Mouse (Mus musculus) heart, adult 2 months (tissue): Measurements from ENCODE around the gene Rnf111. TPM values are rescaled to one million over a fixed set of nuclear protein-coding genes. Genes with fewer than 3 reads are reported as not detected.
A peak's percentile ranks its signal among the peaks of the same experiment; 100 is the strongest.

Source experiments
- DNase-seq, 2 experiments: peaks; one replicate each; pipeline ENCODE4 v3.0.0; 2021
- H3K27ac ChIP-seq: fragments of 200-600 bp; 2 replicates; pipeline ENCODE4 v1.8.1; 2022
- H3K27me3 ChIP-seq: fragments of 200-500 bp; 2 replicates; pipeline ENCODE4 v1.6.1; 2012; ENCODE audit warnings: mild to moderate bottlenecking, low read length, inconsistent platforms, mixed read lengths; ENCODE audit not compliant: control insufficient read depth, insufficient read depth
- H3K36me3 ChIP-seq: fragments of 200-500 bp; 2 replicates; pipeline ENCODE4 v1.6.1; 2012; ENCODE audit warnings: low read length, inconsistent platforms; ENCODE audit not compliant: control insufficient read depth, insufficient read depth
- H3K4me1 ChIP-seq: fragments of 200-500 bp; 2 replicates; pipeline ENCODE4 v1.6.1; 2011; ENCODE audit warnings: low read length; ENCODE audit not compliant: control insufficient read depth, insufficient read depth
- H3K4me3 ChIP-seq: fragments of 200-600 bp; 2 replicates; pipeline ENCODE4 v1.8.1; 2022
- H3K79me2 ChIP-seq: fragments of 200-500 bp; replicated peaks from 2 replicates; pipeline ENCODE4 v1.6.1; 2012; ENCODE audit warnings: mild to moderate bottlenecking, inconsistent platforms, low read length, moderate library complexity, mixed read lengths; ENCODE audit not compliant: control insufficient read depth, insufficient read depth
- H3K9ac ChIP-seq: fragments of 200-500 bp; 2 replicates; pipeline ENCODE4 v1.6.1; 2012; ENCODE audit warnings: low read depth, mild to moderate bottlenecking, control low read depth, inconsistent platforms, low read length, mixed read lengths
- CTCF ChIP-seq: fragments of 200-600 bp; IDR thresholded peaks from 2 replicates; pipeline ENCODE4 v1.8.1; 2022; ENCODE audit warnings: antibody characterized with exemption, mild to moderate bottlenecking, moderate library complexity
- EP300 ChIP-seq: fragments of 200-500 bp; IDR thresholded peaks from 2 replicates; pipeline ENCODE4 v1.6.1; 2011; ENCODE audit warnings: low read depth, low read length, control low read depth; ENCODE audit not compliant: insufficient read depth
- POLR2A ChIP-seq: fragments of 200-500 bp; IDR thresholded peaks from 2 replicates; pipeline ENCODE4 v1.6.1; 2011; ENCODE audit warnings: mild to moderate bottlenecking, low read depth, low read length, control low read depth; ENCODE audit not compliant: insufficient read depth
- WGBS: fragments of 180-500 bp; shearing (Covaris S2); methylation state at CpG from one replicate; pipeline ENCODE4 v1.1.7; 2018; 5-methylcytosine and 5-hydroxymethylcytosine counted together
- intact Hi-C: fragments of 180-260 bp; cut with DNase I; formaldehyde crosslinking; loops from one replicate; pipeline ENCODE4 v1.15.1; 2025
- polyA plus RNA-seq: library from polyadenylated mRNA; depleted of rRNA; stranded (reverse); fragments of >200 nt; gene quantifications from 2 replicates; pipeline ENCODE4 v1.2.3, GENCODE M21; 2012
- total RNA-seq, 2 experiments: library from RNA; stranded (reverse); gene quantifications; 2 replicates each; pipeline ENCODE4 v1.2.3; 2021

The Rnf111 gene
- total and polyA plus RNA-seq, 3 experiments = 19.4 to 25.7 (median 19.8) TPM

- TF ChIP-seq CTCF (no peak), EP300 (no peak), POLR2A (no peak)
- intact Hi-C loops = loop anchor here (2.0 kb wide), 1 partner anchor 40 kb away; the partner anchor contains the start of gene Rnf111
- DNase-seq = no peak
- under 1% methylated on average over 64 of the region's 64 CpGs for WGBS
- Histone ChIP-seq H3K4me1 (peaks cover 2% of the 10 kb centered on the region; the same call in 1 of the 2 replicates), H3K4me3 (peak overlapping the region; percentile 75), H3K9ac (peak overlapping the region; percentile 96), H3K79me2 (no peaks in the 10 kb centered on the region), H3K27ac (peak overlapping the region; percentile 96), H3K36me3 (peaks cover 18% of the 10 kb centered on the region), H3K27me3 (no peaks in the 10 kb centered on the region)
Observed at GRCm38 (mm10) chr9:70543048-70543880, 39.7 kb upstream of the Rnf111 start.

GRCm38 (mm10) chr9:70542305-70543041 is 38.9 kb upstream of the Rnf111 start, which contains the start of gene Sltm:
Sltm (plus strand) TSS chr9:70542754.
- Histone ChIP-seq H3K27ac (peak within 1 kb of the TSS; percentile 96), H3K4me3 (peak within 1 kb of the TSS; percentile 75), H3K27me3 (no peaks in the 10 kb centered on the region), H3K4me1 (peaks cover 2% of the 10 kb centered on the region; the same call in 1 of the 2 replicates), H3K79me2 (no peaks in the 10 kb centered on the region), H3K36me3 (peaks cover 12% of the 10 kb centered on the region), H3K9ac (peak within 1 kb of the TSS; percentile 96)
- DNase-seq = peak; percentile 100
- TF ChIP-seq CTCF = no peak
- peak; percentile 59 for TF ChIP-seq POLR2A
- WGBS = under 1% methylated on average over 71 of the region's 75 CpGs
- intact Hi-C loops = loop anchor here (2.0 kb wide), 1 partner anchor 40 kb away; the partner anchor contains the start of gene Rnf111

- no peak overlapping the region for H3K9ac ChIP-seq
- H3K4me1 ChIP-seq = peaks cover 2% of the 10 kb centered on the region; the same call in 1 of the 2 replicates
- no peak overlapping the region; the same call in 1 of the 2 replicates for H3K27ac ChIP-seq
- TF ChIP-seq CTCF (no peak), POLR2A (no peak), EP300 (no peak)
- H3K4me3 ChIP-seq = peak overlapping the region; percentile 75; the same call in 1 of the 2 replicates
- peaks cover 5% of the 10 kb centered on the region for H3K36me3 ChIP-seq
- no peak for DNase-seq
- intact Hi-C loops = loop anchor here (2.0 kb wide), 1 partner anchor 115 kb away; the partner anchor contains the start of genes Gm10642 and Mindy2
- 24% methylated on average over 6 of the region's 6 CpGs for WGBS
- H3K27me3 ChIP-seq = no peaks in the 10 kb centered on the region
- H3K79me2 ChIP-seq = no peaks in the 10 kb centered on the region
Observed at GRCm38 (mm10) chr9:70541584-70541983, 38.1 kb upstream of the Rnf111 start.

GRCm38 (mm10) chr9:70533328-70533727 is 29.8 kb upstream of the Rnf111 start:
- H3K9ac ChIP-seq = no peak overlapping the region
- H3K36me3 ChIP-seq = no peaks in the 10 kb centered on the region
- no peaks in the 10 kb centered on the region for H3K27me3 ChIP-seq
- no peak overlapping the region for H3K27ac ChIP-seq
- H3K79me2 ChIP-seq = no peaks in the 10 kb centered on the region
- no peak for TF ChIP-seq CTCF
- no peak for TF ChIP-seq POLR2A
- TF ChIP-seq EP300 = no peak
- DNase-seq = no peak
- H3K4me1 ChIP-seq = no peaks in the 10 kb centered on the region
- intact Hi-C loops = no loop called here
- WGBS = 71% methylated on average over 3 of the region's 3 CpGs
- H3K4me3 ChIP-seq = no peak overlapping the region

- no peaks in the 10 kb centered on the region for H3K79me2 ChIP-seq
- TF ChIP-seq EP300 (peak; percentile 88), POLR2A (peak; percentile 32; the same call in 1 of the 2 replicates), CTCF (no peak)
- WGBS = 41% methylated on average over 7 of the region's 7 CpGs
- intact Hi-C loops = no loop called here
- peak overlapping the region; percentile 85 for H3K27ac ChIP-seq
- no peaks in the 10 kb centered on the region; the same call in 1 of the 2 replicates for H3K4me1 ChIP-seq
- H3K27me3 ChIP-seq = no peaks in the 10 kb centered on the region
- H3K9ac ChIP-seq = no peak overlapping the region
- no peak overlapping the region for H3K4me3 ChIP-seq
- DNase-seq = peak; percentile 51 to 74
- no peaks in the 10 kb centered on the region for H3K36me3 ChIP-seq
Observed at GRCm38 (mm10) chr9:70524366-70524765, 20.8 kb upstream of the Rnf111 start.
